Mouse (Mus musculus): Measurements from ENCODE around the gene Ahcy.
A peak's percentile ranks its signal among the peaks of the same experiment; 100 is the strongest.
"Not testable (repeated sequence)": the region's sequence is repeated elsewhere in the genome, so short reads cannot be mapped to it uniquely, and the experiment has no call there.

Gene Ahcy

GRCm38 (mm10) chr2:155073978-155074765, at the start of gene Ahcy:
Ahcy (minus strand) TSS chr2:155074497.
- DNase-seq (ENCODE audit: low spot score), result peak; percentile 88

- DNase-seq (ENCODE audit: low spot score), result no peak
Measured at GRCm38 (mm10) chr2:155115216-155115830, 41.0 kb upstream of the Ahcy start.

GRCm38 (mm10) chr2:155107276-155107675, 33.0 kb upstream of the Ahcy start:
- DNase-seq (ENCODE audit: low spot score), result not testable (repeated sequence)

GRCm38 (mm10) chr2:155103607-155104006, 29.3 kb upstream of the Ahcy start:
- no peak for DNase-seq (ENCODE audit: low spot score)

GRCm38 (mm10) chr2:155101761-155102181, 27.5 kb upstream of the Ahcy start:
- DNase-seq (ENCODE audit: low spot score), result no peak

- DNase-seq (ENCODE audit: low spot score), result no peak
Measured at GRCm38 (mm10) chr2:155100796-155101259, 26.5 kb upstream of the Ahcy start.

- no peak for DNase-seq (ENCODE audit: low spot score)
Measured at GRCm38 (mm10) chr2:155099994-155100795, 25.9 kb upstream of the Ahcy start.

GRCm38 (mm10) chr2:155099421-155099820, 25.1 kb upstream of the Ahcy start:
- DNase-seq (ENCODE audit: low spot score), result peak; percentile 22

GRCm38 (mm10) chr2:155098720-155099380, 24.6 kb upstream of the Ahcy start:
- DNase-seq (ENCODE audit: low spot score), result no peak

- DNase-seq (ENCODE audit: low spot score), result no peak
Measured at GRCm38 (mm10) chr2:155093418-155093817, 19.1 kb upstream of the Ahcy start.

GRCm38 (mm10) chr2:155091743-155092075, 17.4 kb upstream of the Ahcy start:
- DNase-seq (ENCODE audit: low spot score), result no peak

GRCm38 (mm10) chr2:155090909-155091742, 16.8 kb upstream of the Ahcy start:
- DNase-seq (ENCODE audit: low spot score), result no peak

GRCm38 (mm10) chr2:155088264-155088663, 14.0 kb upstream of the Ahcy start:
- no peak for DNase-seq (ENCODE audit: low spot score)

GRCm38 (mm10) chr2:155086328-155086727, 12.0 kb upstream of the Ahcy start:
- no peak for DNase-seq (ENCODE audit: low spot score)

- DNase-seq (ENCODE audit: low spot score), result no peak
Measured at GRCm38 (mm10) chr2:155084546-155084945, 10.2 kb upstream of the Ahcy start.

GRCm38 (mm10) chr2:155082121-155082803, 8.0 kb upstream of the Ahcy start:
- DNase-seq (ENCODE audit: low spot score), result peak; percentile 71

GRCm38 (mm10) chr2:155081056-155081455, 6.8 kb upstream of the Ahcy start:
- DNase-seq (ENCODE audit: low spot score), result no peak

- DNase-seq (ENCODE audit: low spot score), result no peak
Measured at GRCm38 (mm10) chr2:155080179-155080530, 5.9 kb upstream of the Ahcy start.

- no peak for DNase-seq (ENCODE audit: low spot score)
Measured at GRCm38 (mm10) chr2:155079500-155080178, 5.3 kb upstream of the Ahcy start.

- no peak for DNase-seq (ENCODE audit: low spot score)
Measured at GRCm38 (mm10) chr2:155075649-155076048, 1.4 kb upstream of the Ahcy start.
